Mouse (Mus musculus) stomach, postnatal 0 days (tissue): Measurements from ENCODE around the gene Adam15.

Source experiments
- CTCF ChIP-seq: IDR thresholded peaks from 2 replicates; pipeline ENCODE4 v1.5.1; 2016; ENCODE audit warnings: antibody characterized with exemption, low read depth, mild to moderate bottlenecking, moderate library complexity
- EP300 ChIP-seq: optimal IDR thresholded peaks from 2 replicates; pipeline ENCODE3; 2016; ENCODE audit warnings: antibody characterized with exemption

DNA sequence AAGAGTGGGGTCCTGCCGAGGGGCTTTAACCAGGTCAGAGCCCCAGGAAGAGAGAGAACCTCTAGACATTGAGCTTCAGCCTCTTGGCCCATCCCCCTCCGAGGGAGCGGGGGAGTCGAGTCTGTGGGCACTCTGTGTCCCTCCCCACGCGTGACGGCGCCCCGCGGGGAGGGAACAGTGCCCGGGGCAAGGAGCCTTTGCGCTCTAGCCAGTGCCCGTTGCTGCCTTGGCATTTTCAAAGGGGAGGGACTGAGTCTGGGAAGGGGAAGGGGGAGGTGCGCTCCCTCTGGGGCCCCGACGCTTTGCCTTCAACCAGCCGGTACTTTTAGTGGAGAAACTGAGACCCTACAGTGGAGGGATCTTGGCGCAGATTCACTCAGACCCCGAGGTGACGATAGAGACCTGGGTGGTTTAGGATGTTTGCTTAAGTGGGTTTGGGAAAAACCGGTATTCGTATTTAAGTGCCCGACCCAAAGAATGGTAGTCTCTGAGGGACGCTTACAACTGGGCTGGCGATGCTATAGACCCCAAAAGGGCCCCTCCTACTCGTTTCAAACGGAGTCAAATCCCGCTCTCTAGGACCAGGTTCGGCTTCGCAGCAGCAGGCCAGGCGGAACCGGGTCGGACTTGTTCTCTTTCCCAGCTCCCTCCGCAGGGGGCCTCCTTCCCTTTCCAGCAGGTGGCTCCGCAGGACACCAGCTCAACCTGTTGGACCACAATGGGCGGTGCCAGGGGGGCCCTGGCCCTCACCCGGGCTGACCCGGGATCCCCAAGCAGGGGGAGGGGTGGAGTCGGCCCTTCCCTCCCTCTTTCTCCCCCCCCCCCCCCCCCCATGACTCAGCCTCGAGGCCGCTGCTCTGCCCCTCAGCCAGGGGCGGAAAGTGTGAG is 44.5 kb upstream of the Adam15 start, which contains the start of gene Zbtb7b:
- TF ChIP-seq CTCF = peak; percentile 63
- peak; percentile 45 for TF ChIP-seq EP300
